Mouse (Mus musculus) layer of hippocampus, adult 18-20 months (tissue): Measurements from ENCODE around the gene Enox1. TPM values are rescaled to one million over a fixed set of nuclear protein-coding genes. Genes with fewer than 3 reads are reported as not detected.

Source experiments
- DNase-seq, 2 experiments: peaks; one replicate each; pipeline ENCODE4 v3.0.0; 2022; ENCODE audit warnings: low spot score in 2 of 2
- total RNA-seq, 2 experiments: library from RNA; stranded (reverse); gene quantifications; 2 replicates each; pipeline ENCODE4 v1.2.3; 2021

Enox1 gene
- total RNA-seq, 2 experiments from 2014 or later = 61.5 to 62.6 TPM

- DNase-seq = no peak
Measured at GRCm38 (mm10) chr14:77439426-77439825, 282.9 kb downstream of the Enox1 start.

- DNase-seq = peak in 1 of 2 experiments; percentile 47
Measured at GRCm38 (mm10) chr14:77440805-77441204, 284.2 kb downstream of the Enox1 start.

DNA sequence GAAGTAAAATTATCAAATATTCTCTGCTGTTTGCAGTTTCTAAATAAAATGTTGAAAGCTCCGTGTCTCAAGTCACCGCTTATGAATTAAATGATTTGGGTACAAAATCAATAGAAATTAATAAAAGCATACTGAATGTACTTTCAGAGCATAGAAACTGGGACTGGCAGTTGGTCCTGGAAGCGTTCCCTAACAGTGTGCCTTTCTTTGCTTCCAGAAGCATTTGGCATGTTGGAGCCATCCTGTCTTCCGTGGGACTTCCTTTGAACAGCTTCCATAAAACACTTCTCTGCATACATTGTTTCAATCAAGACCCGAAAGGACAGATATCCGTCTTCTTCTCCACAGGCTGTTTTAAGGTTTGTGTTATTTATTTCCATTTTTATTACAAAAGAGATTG lies 285.0 kb downstream of the Enox1 start:
- DNase-seq = peak; percentile 55 to 86

DNA sequence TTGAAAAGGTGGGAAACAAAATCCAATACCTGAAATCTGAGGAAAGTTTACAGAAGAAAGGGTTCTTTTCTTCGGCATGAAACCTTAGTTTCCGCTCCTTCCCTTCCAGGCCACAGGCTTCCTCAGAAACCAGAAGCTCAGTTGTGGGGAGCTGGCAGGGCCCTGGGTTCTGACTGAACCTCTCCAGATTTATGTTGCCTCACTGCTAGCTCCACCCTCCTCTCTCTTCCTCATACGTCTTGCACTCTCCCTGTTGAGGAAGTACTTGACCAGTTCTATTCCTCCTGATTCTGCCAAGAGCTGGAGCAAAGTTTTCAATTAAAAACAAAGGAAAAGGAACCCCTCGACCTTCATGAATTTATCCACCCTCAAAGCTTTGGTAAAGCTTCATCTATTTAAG lies 291.4 kb downstream of the Enox1 start:
- DNase-seq = no peak

GRCm38 (mm10) chr14:77451916-77452315 lies 295.4 kb downstream of the Enox1 start:
- DNase-seq = no peak

DNA sequence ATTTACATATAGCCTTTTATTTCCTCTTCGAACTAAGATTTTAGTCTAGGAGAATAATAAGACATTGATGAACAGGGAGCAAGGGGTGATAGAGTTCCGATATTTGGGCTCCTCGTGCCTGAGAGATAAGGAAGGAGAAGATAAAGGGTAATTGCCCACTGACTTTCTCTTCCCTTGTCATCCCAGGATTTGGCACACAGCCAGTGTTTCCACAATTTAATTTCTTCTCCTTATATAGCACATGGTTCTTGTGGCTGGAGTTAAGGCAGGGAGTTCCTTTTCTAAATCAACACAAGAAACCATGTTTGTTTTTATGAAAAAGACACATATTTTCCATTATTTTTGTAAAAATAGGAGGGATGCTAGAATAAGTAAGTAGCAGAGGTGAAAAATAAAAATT lies 299.5 kb downstream of the Enox1 start:
- no peak for DNase-seq

- DNase-seq = no peak
Measured at GRCm38 (mm10) chr14:77456876-77457275, 300.3 kb downstream of the Enox1 start.

GRCm38 (mm10) chr14:77458217-77458616 lies 301.7 kb downstream of the Enox1 start:
- no peak for DNase-seq

DNA sequence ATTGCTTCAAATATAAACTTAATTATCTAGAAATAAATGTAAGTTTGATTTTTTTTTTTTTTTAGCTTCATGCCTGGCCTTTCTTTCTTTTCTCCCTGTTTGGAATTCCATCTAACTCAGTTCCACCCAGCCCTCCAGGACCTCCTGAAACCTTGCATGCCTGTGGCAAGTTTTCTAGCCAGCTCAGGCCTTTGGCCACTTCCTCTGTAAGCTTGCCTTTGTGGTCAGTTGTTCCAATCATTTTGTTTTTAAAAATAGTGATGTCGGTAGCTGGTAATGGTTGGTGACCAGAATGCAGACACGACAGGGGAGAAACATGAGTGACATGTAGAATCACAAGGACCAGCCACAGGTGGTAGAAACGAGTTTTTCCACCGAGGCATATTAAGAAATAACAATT lies 307.4 kb downstream of the Enox1 start:
- DNase-seq = no peak

GRCm38 (mm10) chr14:77464782-77465181 lies 308.2 kb downstream of the Enox1 start:
- DNase-seq = no peak

- DNase-seq = no peak
Measured at GRCm38 (mm10) chr14:77470577-77470976, 314.0 kb downstream of the Enox1 start.

GRCm38 (mm10) chr14:77473501-77473900 lies 316.9 kb downstream of the Enox1 start:
- DNase-seq = peak in 1 of 2 experiments; percentile 37

DNA sequence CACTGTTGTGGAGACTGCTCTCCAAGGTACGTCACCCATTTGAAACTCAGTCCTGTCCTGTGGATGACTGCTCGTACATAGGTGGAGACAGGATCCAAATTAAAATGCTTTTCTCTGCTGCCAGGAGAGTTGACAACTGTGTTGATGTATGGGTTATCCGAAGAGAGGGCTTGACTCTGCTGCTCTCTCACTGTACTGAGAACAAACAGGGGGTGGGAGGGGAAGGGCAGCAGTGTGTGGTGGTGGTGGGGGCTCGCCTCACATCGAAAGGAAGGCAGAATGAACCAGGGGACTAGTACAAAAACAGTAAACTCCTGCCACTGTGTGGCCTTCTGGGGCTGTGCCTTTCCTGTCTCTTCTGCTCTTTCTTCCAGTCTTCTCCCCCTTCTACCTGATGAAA lies 317.5 kb downstream of the Enox1 start:
- DNase-seq = no peak

DNA sequence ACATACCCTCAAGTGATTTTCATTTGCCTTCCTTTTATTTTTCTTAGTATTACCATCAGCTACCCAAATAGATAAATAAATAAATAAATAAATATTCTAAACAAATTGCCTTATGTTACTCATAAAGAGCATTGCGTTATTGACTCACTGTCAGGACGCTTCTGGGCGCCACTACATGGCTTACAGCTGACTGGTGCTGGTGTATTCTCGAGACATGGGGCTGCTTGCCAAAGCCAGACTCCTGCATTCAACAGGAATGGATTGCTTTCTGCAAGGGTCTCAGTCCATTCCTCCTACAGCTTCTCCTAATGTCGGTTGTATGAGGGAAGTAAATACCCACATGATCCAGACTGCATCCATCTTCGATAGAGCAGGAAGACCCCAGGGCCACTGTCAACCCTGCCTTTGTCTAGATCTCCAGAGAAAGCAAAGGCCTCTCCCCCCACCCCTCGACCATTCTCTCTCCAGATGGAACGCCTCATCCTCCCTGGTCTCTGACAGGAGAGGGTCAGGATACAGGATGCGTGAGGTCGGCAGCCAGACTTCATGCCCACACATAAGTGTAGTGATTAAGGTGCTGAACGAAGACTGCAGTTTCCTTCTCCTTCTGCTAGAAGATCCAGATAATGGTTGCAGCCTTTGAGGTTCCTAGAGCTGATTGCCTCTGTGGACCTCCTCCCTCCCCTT lies 318.7 kb downstream of the Enox1 start:
- DNase-seq = no peak

GRCm38 (mm10) chr14:77477704-77478103 lies 321.1 kb downstream of the Enox1 start:
- no peak for DNase-seq

DNA sequence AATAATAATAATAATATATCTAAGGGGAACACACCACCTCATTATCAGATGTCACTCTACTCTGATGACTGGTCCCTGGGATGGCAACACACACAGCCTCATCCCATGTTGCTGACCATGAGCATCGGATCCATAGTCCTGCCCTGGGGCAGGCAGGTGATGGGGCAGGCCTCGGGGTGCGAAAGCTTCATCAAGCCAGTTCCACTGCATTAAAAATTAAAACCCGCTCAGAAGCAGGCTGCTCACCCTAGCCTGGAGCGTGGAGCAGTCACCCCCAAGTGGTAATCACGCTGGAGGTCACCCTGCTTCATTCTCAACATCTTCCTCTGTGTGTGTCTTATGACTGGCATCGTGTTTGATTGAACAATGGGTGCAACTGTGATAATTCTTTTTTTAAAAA lies 321.6 kb downstream of the Enox1 start:
- no peak for DNase-seq

DNA sequence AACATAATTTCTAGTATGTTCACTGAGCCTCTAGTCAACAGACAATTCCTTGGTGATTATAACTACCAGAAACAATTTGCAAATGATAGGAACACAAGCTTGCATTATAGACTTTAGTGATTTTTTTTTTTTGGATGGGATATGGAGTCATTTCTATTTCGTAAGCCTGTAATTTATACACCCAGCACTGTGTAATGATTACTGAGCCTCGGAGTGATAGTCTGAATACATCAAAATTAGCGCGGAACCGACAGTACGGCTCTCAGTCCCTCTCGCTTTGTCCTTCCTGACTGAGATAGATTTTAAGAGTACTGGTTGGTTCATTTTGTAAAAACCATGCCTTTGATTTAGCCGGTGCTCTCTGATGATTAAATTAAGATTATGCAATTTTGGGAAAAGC lies 322.1 kb downstream of the Enox1 start:
- DNase-seq = no peak

GRCm38 (mm10) chr14:77483076-77483475 lies 326.5 kb downstream of the Enox1 start:
- no peak for DNase-seq

DNA sequence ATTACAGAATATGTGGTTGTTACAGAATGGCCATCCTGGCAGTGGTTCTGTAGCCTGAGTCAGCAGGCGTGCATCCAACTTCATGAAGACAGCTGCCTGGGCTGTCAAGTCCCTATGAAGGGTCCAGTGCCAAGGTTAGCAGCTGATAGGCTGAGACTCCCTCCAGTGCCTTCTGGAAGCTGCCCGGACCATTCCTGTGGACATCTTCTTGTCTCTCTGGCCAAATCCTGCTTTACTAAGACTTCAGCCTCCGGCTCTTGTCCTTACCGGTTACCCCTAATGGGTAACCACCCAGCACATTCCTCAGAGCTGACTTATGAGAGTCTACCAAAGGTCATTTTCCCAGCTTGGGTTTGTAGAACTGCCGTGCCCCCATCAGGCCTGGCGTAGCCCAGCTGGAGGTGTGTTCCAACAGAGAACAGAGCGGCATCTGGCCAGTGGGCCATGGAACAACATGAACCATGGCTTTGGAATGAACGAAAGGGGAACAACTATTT lies 328.4 kb downstream of the Enox1 start:
- peak; percentile 46 to 77 for DNase-seq

GRCm38 (mm10) chr14:77490699-77491098 lies 334.1 kb downstream of the Enox1 start:
- DNase-seq = no peak

DNA sequence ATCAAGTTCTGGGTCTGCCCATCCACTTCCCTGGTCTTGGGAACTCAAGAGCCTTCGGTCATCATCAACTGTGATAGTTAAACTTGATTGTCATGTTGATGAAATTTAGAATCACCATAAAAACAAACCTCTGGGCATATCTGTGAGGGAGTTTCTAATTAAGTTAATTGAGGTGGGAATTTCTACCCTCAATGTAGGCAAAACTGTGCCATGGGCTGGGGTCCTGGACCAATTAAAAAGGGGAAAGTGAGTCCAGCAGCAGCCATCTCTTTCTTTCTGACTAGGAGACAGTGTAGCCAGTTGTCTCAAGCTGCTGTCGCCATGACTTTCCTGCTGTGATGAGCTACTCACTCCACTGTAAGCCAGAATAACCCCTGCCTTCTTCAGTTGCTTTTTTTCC lies 335.2 kb downstream of the Enox1 start:
- DNase-seq = no peak

GRCm38 (mm10) chr14:77499996-77500581 lies 343.5 kb downstream of the Enox1 start:
- no peak for DNase-seq
